Comparison of ENCODE assay signal across 30 mouse cellular contexts in the genomic region with DNA sequence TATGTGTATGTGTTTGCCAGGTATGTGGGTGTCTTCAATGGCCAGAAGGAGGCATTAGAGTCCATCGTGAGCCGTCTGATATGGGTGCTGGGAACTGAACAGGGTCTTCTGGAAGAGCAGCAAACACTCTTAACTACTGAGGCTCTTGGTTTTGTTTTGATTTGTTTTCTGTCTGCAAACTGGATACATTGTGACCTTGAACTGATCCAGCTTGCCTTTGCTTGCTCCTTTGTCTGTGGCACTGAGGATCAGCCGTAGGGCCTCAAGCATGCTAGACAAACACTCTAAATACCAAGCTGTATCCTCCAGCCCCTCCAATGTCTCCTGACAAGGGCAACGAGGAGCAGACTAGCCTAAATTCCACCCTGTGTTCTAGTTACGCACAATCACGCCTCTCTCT. TPM values are rescaled to one million over a fixed set of nuclear protein-coding genes. Genes with fewer than 3 reads are reported as not detected.
"Had no signal": no experiment of that assay in that cellular context is flagged by ENCODE, and none has a peak within 500 bp of the region (broad histone marks: within the 10 kb centered on the region; RNA-seq: fewer than 3 reads in every experiment).

No protein-coding gene starts in this region.

- H3K4me2 ChIP-seq: forebrain, embryonic 15.5 days; heart, embryonic 11.5 days; hindbrain, embryonic 13.5 days; hindbrain, embryonic 15.5 days; kidney, embryonic 15.5 days; limb, embryonic 12.5 days; liver, embryonic 11.5 days; liver, embryonic 13.5 days; liver, embryonic 15.5 days had no signal

- H3K27ac ChIP-seq: forebrain, embryonic 15.5 days; hindbrain, embryonic 13.5 days; hindbrain, embryonic 15.5 days; hindbrain, postnatal 0 days; kidney, embryonic 15.5 days; kidney, postnatal 0 days; limb, embryonic 12.5 days; liver, embryonic 13.5 days; liver, embryonic 15.5 days had no signal

- H3K9me3 ChIP-seq: forebrain, embryonic 15.5 days; hindbrain, embryonic 13.5 days; hindbrain, embryonic 15.5 days; kidney, embryonic 15.5 days; limb, embryonic 12.5 days; liver, embryonic 13.5 days; liver, embryonic 15.5 days had no signal

- H3K36me3 ChIP-seq: forebrain, embryonic 15.5 days; hindbrain, embryonic 13.5 days; hindbrain, embryonic 15.5 days; kidney, embryonic 15.5 days; limb, embryonic 12.5 days; liver, embryonic 13.5 days; liver, embryonic 15.5 days had no signal

- ATAC-seq: forebrain, embryonic 15.5 days; forebrain, postnatal 0 days; hindbrain, postnatal 0 days; intestine, embryonic 16.5 days; liver, postnatal 0 days had no signal

- H3K4me3 ChIP-seq: forebrain, embryonic 15.5 days; hindbrain, embryonic 13.5 days; hindbrain, embryonic 15.5 days; kidney, embryonic 15.5 days; limb, embryonic 12.5 days; liver, embryonic 13.5 days; liver, embryonic 15.5 days had no signal

- DNase-seq: forebrain, postnatal 0 days; gastrocnemius, postnatal 10 days; gastrocnemius, postnatal 36 days; heart, postnatal 14 days; kidney, adult 11 months; kidney, adult 2 months; kidney, adult 9 months; kidney, postnatal 14 days; kidney, postnatal 36 days; layer of hippocampus, adult 9-11 months; layer of hippocampus, postnatal 36 days; left cerebral cortex, postnatal 4 days; liver; liver, embryonic 13.5 days; liver, postnatal 0 days had no signal

- H3K27me3 ChIP-seq: forebrain, embryonic 15.5 days; hindbrain, embryonic 13.5 days; hindbrain, embryonic 15.5 days; kidney, embryonic 15.5 days; limb, embryonic 12.5 days; liver, embryonic 13.5 days had no signal

- H3K9ac ChIP-seq: forebrain, embryonic 15.5 days; forebrain, postnatal 0 days; hindbrain, embryonic 13.5 days; hindbrain, embryonic 15.5 days; kidney, embryonic 15.5 days; limb, embryonic 12.5 days; liver, embryonic 13.5 days; liver, embryonic 15.5 days; liver, postnatal 0 days had no signal

- H3K4me1 ChIP-seq: forebrain, embryonic 15.5 days; hindbrain, embryonic 13.5 days; hindbrain, embryonic 15.5 days; kidney, embryonic 15.5 days; limb, embryonic 12.5 days; liver, embryonic 13.5 days; liver, embryonic 15.5 days had no signal

RNA-seq across cellular contexts. Expression of gene Atoh7, which starts 27.7 kb away (rescaled TPM):
- total RNA-seq: gastrocnemius, adult 18-20 months; gastrocnemius, postnatal 36 days; heart, postnatal 14 days; hematopoietic stem cell, adult 5-6 weeks had no signal
- polyA plus RNA-seq: heart, embryonic 11.5 days; heart, embryonic 14.5 days; intestine, embryonic 16.5 days; kidney, embryonic 15.5 days; large intestine, adult 2 months; liver, embryonic 11.5 days; liver, embryonic 13.5 days; liver, embryonic 15.5 days had no signal
